In genomic region chr13:31249525-31249924, GRCm38 (mm10) we compare ENCODE assay signal across 17 mouse cellular contexts.
DNase-seq lines count a peak whose midpoint lies in the region; ATAC-seq and TF ChIP-seq lines count a peak whose summit lies in the region.
"Had no signal": no experiment of that assay in that cellular context is flagged by ENCODE, and none has a peak within 500 bp of the region (broad histone marks: within the 10 kb centered on the region; RNA-seq: fewer than 3 reads in every experiment).

No protein-coding gene starts in this region.

- no peak overlapping the region for H3K27ac ChIP-seq in embryonic facial prominence, embryonic 11.5 days (replicated peaks; ENCODE audit: low read depth, low read length)
- no peak overlapping the region for H3K27ac ChIP-seq in embryonic facial prominence, embryonic 10.5 days (replicated peaks)
- H3K27ac ChIP-seq in embryonic facial prominence, embryonic 14.5 days (replicated peaks; ENCODE audit: low read depth, low read length) = peak overlapping the region; percentile 61
- no peak overlapping the region for H3K27ac ChIP-seq in liver, postnatal 0 days (ENCODE audit: low read depth)
- H3K27ac ChIP-seq: hindbrain, embryonic 14.5 days; stomach, postnatal 0 days had no signal

- H3K4me3 ChIP-seq in embryonic facial prominence, embryonic 11.5 days (ENCODE audit: low read depth, low read length) = no peak overlapping the region
- H3K4me3 ChIP-seq in embryonic facial prominence, embryonic 10.5 days = no peak overlapping the region
- no peak overlapping the region for H3K4me3 ChIP-seq in embryonic facial prominence, embryonic 14.5 days (ENCODE audit: low read depth, low read length)
- H3K4me3 ChIP-seq in liver, postnatal 0 days (ENCODE audit: low read depth, low read length) = no peak overlapping the region

- no peak overlapping the region for H3K4me2 ChIP-seq in embryonic facial prominence, embryonic 11.5 days (ENCODE audit: low read depth, low read length)
- no peak overlapping the region for H3K4me2 ChIP-seq in embryonic facial prominence, embryonic 14.5 days (ENCODE audit: low read depth, low read length)
- no peak overlapping the region for H3K4me2 ChIP-seq in liver, postnatal 0 days (ENCODE audit: low read depth, low read length)
- H3K4me2 ChIP-seq: hindbrain, embryonic 14.5 days; liver, embryonic 11.5 days had no signal

- intact Hi-C loops in left cerebral cortex, postnatal 4 days (cut with DNase I) = no loop called here
- intact Hi-C loops in left cerebral cortex, postnatal 25 days (cut with DNase I) = no loop called here

- ATAC-seq in embryonic facial prominence, embryonic 11.5 days (replicated peaks; ENCODE audit: insufficient number of reproducible peaks, low FRiP score, low TSS enrichment, low read depth) = no peak
- ATAC-seq in embryonic facial prominence, embryonic 14.5 days (ENCODE audit: low read depth) = no peak
- ATAC-seq in liver, postnatal 0 days = no peak
- ATAC-seq: intestine, postnatal 0 days; Patski had no signal

- no peaks in the 10 kb centered on the region for H3K36me3 ChIP-seq in embryonic facial prominence, embryonic 11.5 days (replicated peaks; ENCODE audit: control insufficient read depth, insufficient read depth, low read depth, low read length)
- H3K36me3 ChIP-seq in embryonic facial prominence, embryonic 10.5 days (replicated peaks) = no peaks in the 10 kb centered on the region
- H3K36me3 ChIP-seq in embryonic facial prominence, embryonic 14.5 days (ENCODE audit: control insufficient read depth, insufficient read depth, low read length) = no peaks in the 10 kb centered on the region
- H3K36me3 ChIP-seq in liver, postnatal 0 days (replicated peaks; ENCODE audit: insufficient read depth, low read length) = no peaks in the 10 kb centered on the region

- no peaks in the 10 kb centered on the region for H3K4me1 ChIP-seq in embryonic facial prominence, embryonic 11.5 days (ENCODE audit: control insufficient read depth, insufficient read depth, low read length)
- H3K4me1 ChIP-seq in embryonic facial prominence, embryonic 10.5 days = no peaks in the 10 kb centered on the region
- peaks cover 11% of the 10 kb centered on the region; the same call in 1 of the 2 replicates for H3K4me1 ChIP-seq in embryonic facial prominence, embryonic 14.5 days (ENCODE audit: control insufficient read depth, insufficient read depth, low read length)
- no peaks in the 10 kb centered on the region for H3K4me1 ChIP-seq in liver, postnatal 0 days (ENCODE audit: insufficient read depth)

- TF ChIP-seq CTCF in liver, postnatal 0 days (IDR thresholded peaks at IDR 0.05; ENCODE audit: low read depth) = no peak

- no peaks in the 10 kb centered on the region for H3K9me3 ChIP-seq in embryonic facial prominence, embryonic 11.5 days (replicated peaks; ENCODE audit: control insufficient read depth, low read length)
- no peaks in the 10 kb centered on the region for H3K9me3 ChIP-seq in embryonic facial prominence, embryonic 10.5 days
- H3K9me3 ChIP-seq in embryonic facial prominence, embryonic 14.5 days (ENCODE audit: control insufficient read depth, low read length) = no peaks in the 10 kb centered on the region
- H3K9me3 ChIP-seq in liver, postnatal 0 days (ENCODE audit: low read length) = no peaks in the 10 kb centered on the region

- H3K27me3 ChIP-seq in embryonic facial prominence, embryonic 11.5 days (ENCODE audit: control insufficient read depth, insufficient read depth, low read length) = no peaks in the 10 kb centered on the region
- no peaks in the 10 kb centered on the region for H3K27me3 ChIP-seq in embryonic facial prominence, embryonic 10.5 days (replicated peaks; ENCODE audit: low read depth, poor library complexity, severe bottlenecking)
- H3K27me3 ChIP-seq in embryonic facial prominence, embryonic 14.5 days (replicated peaks; ENCODE audit: control insufficient read depth, insufficient read depth, low read length) = no peaks in the 10 kb centered on the region
- H3K27me3 ChIP-seq in liver, postnatal 0 days (ENCODE audit: insufficient read depth, low read length) = no peaks in the 10 kb centered on the region
- H3K27me3 ChIP-seq: CH12.LX, Patski had no signal

- no peak for TF ChIP-seq EP300 in liver, postnatal 0 days (IDR thresholded peaks at IDR 0.05; ENCODE audit: low read depth)

- no peak overlapping the region for H3K9ac ChIP-seq in embryonic facial prominence, embryonic 11.5 days (replicated peaks; ENCODE audit: low read length)
- no peak overlapping the region for H3K9ac ChIP-seq in embryonic facial prominence, embryonic 14.5 days (ENCODE audit: low read depth, low read length)
- H3K9ac ChIP-seq in liver, postnatal 0 days (replicated peaks) = no peak overlapping the region
- H3K9ac ChIP-seq: hindbrain, embryonic 14.5 days had no signal

- peak; percentile 22 for DNase-seq in embryonic facial prominence, embryonic 11.5 days (ENCODE audit: low spot score)
- no peak for DNase-seq in embryonic facial prominence, embryonic 10.5 days (ENCODE audit: low spot score)
- peak; percentile 19 to 49 for DNase-seq in left cerebral cortex, adult 9 months (ENCODE audit: low spot score in 2 of 2)
- DNase-seq in left cerebral cortex, postnatal 4 days = no peak
- peak; percentile 87 for DNase-seq in embryonic facial prominence, embryonic 14.5 days (ENCODE audit: low spot score)
- DNase-seq in left cerebral cortex, postnatal 25 days (ENCODE audit: low spot score in 2 of 2) = peak; percentile 43 to 85
- DNase-seq in liver, postnatal 0 days = no peak
- no peak for DNase-seq in natural killer cell, adult 2 months (ENCODE audit: low spot score in 2 of 2)
- DNase-seq: cerebellum, adult 8-10 months; heart, adult 18-20 months; thymus, postnatal 4 days had no signal

- 56% methylated on average over 5 of the region's 5 CpGs for WGBS in embryonic facial prominence, embryonic 11.5 days
- 67% methylated on average over 5 of the region's 5 CpGs for WGBS in embryonic facial prominence, embryonic 10.5 days
- WGBS in embryonic facial prominence, embryonic 14.5 days = 29% methylated on average over 5 of the region's 5 CpGs
- 63% methylated on average over 5 of the region's 5 CpGs for WGBS in liver, postnatal 0 days (ENCODE audit: insufficient replicate concordance)

Comparison
In these comparisons a context has a peak if more than half of its experiments do, and no peak if none do; other contexts are left out.
1. DNase-seq: peak in embryonic facial prominence, embryonic 11.5 days (single experiment), left cerebral cortex, adult 9 months (2 of 2), embryonic facial prominence, embryonic 14.5 days (single experiment) and left cerebral cortex, postnatal 25 days (2 of 2); none in embryonic facial prominence, embryonic 10.5 days (single experiment), left cerebral cortex, postnatal 4 days (single experiment), liver, postnatal 0 days (single experiment) and natural killer cell, adult 2 months (0 of 2).